Mouse (Mus musculus) kidney, embryonic 16.5 days (tissue): ENCODE results near the gene Ucp3. TPM values are rescaled to one million over a fixed set of nuclear protein-coding genes. Genes with fewer than 3 reads are reported as not detected.

Source experiments
- ATAC-seq: fragments of 200-750 bp; cut with Nextera tagmentation; 2 replicates; pipeline ENCODE4 v1.8.0; 2017; ENCODE audit warnings: moderate TSS enrichment; ENCODE audit not compliant: low FRiP score, low TSS enrichment
- H3K27ac ChIP-seq: fragments of 300-500 bp; sonication (generic); 2 replicates; pipeline ENCODE4 v1.5.1; 2014; ENCODE audit warnings: low read length
- H3K27me3 ChIP-seq: fragments of 300-500 bp; sonication (generic); 2 replicates; pipeline ENCODE4 v1.6.1; 2014; ENCODE audit warnings: low read length, control low read depth, mixed read lengths; ENCODE audit not compliant: insufficient read depth
- H3K36me3 ChIP-seq: fragments of 300-500 bp; sonication (generic); 2 replicates; pipeline ENCODE4 v1.6.1; 2014; ENCODE audit warnings: low read length, control low read depth, mixed read lengths; ENCODE audit not compliant: insufficient read depth
- H3K4me1 ChIP-seq: fragments of 300-500 bp; sonication (generic); 2 replicates; pipeline ENCODE4 v1.6.1; 2014; ENCODE audit warnings: low read length, control low read depth, mixed read lengths; ENCODE audit not compliant: insufficient read depth
- H3K4me2 ChIP-seq: fragments of 300-500 bp; sonication (generic); replicated peaks from 2 replicates; pipeline ENCODE4 v1.6.1; 2014; ENCODE audit warnings: low read depth, low read length
- H3K4me3 ChIP-seq: fragments of 300-500 bp; sonication (generic); 2 replicates; pipeline ENCODE4 v1.5.1; 2014; ENCODE audit warnings: mild to moderate bottlenecking, low read length
- H3K9ac ChIP-seq: fragments of 300-500 bp; sonication (generic); replicated peaks from 2 replicates; pipeline ENCODE4 v1.6.1; 2014; ENCODE audit warnings: low read length
- H3K9me3 ChIP-seq: fragments of 300-500 bp; sonication (generic); 2 replicates; pipeline ENCODE4 v1.6.1; 2016; ENCODE audit warnings: low read length, control low read depth
- WGBS: fragments of 180-500 bp; shearing (Covaris S2); extraction: QIAGEN DNeasy Blood & Tissue Kit; methylation state at CpG from one replicate; pipeline ENCODE4 v1.1.7; 2014; 5-methylcytosine and 5-hydroxymethylcytosine counted together
- polyA plus RNA-seq: library from polyadenylated mRNA; unstranded; fragments of >200 nt; fragmentation: Nextera tagmentation; extraction: Ambion mirVana; gene quantifications from 2 replicates; pipeline ENCODE4 v1.2.1, GENCODE M21; 2015

The Ucp3 gene
- polyA plus RNA-seq, 1 experiment from 2014 or later, result 0.09 TPM

DNA sequence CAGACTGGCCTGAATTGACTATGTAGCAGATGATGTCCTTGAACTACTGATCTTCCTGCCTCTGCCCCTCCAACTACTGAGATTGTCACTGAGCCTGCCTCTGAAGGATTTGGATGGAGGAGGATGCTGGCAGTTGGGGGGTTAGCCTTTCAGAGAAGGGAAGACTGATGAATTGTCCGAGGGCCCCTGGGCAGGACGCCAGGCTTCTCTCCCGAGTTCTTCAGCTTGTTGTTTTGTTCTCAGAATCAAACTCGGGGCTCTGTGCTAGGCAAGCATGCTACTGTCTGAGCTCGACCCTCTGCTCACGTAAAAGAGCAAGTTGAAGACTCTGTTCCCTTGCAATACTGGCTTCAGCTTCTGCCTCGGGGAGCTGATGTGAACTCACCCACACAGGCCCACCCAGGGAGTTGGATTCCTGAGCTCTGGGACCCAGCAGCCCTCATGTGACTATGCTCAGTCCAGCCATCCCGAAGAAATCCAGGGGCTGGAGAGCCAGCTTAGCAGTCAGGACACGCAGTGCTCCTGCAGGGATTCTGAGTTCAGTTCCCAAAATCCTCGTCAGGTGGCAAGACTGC lies 15.8 kb downstream of the Ucp3 start:
- 36% methylated on average over 10 of the region's 10 CpGs for WGBS
- Histone ChIP-seq H3K27me3 (no peaks in the 10 kb centered on the region), H3K4me1 (peaks cover 11% of the 10 kb centered on the region), H3K4me3 (no peak overlapping the region), H3K4me2 (no peak overlapping the region), H3K9ac (0 out of 2 replicates have a peak overlapping the region, but pooled peaks have one; percentile 3), H3K27ac (0 out of 2 replicates have a peak overlapping the region, but pooled peaks have one; percentile 15), H3K36me3 (no peaks in the 10 kb centered on the region), H3K9me3 (no peaks in the 10 kb centered on the region)
- ATAC-seq, result no peak

- peak; percentile 37 for ATAC-seq
- Histone ChIP-seq H3K4me2 (peak overlapping the region; percentile 93), H3K9me3 (no peaks in the 10 kb centered on the region), H3K27me3 (no peaks in the 10 kb centered on the region), H3K36me3 (peaks cover 12% of the 10 kb centered on the region), H3K4me3 (peak overlapping the region; percentile 64), H3K9ac (peak overlapping the region; percentile 67), H3K4me1 (peaks cover 36% of the 10 kb centered on the region), H3K27ac (peak overlapping the region; percentile 87)
- WGBS, result 2% methylated on average over 28 of the region's 36 CpGs
Observed at GRCm38 (mm10) chr7:100492391-100493116, 19.8 kb downstream of the Ucp3 start.

- Histone ChIP-seq H3K27me3 (no peaks in the 10 kb centered on the region), H3K27ac (peak within 1 kb of the TSS; percentile 87), H3K4me1 (peaks cover 35% of the 10 kb centered on the region), H3K9me3 (no peaks in the 10 kb centered on the region), H3K36me3 (peaks cover 17% of the 10 kb centered on the region), H3K4me3 (peak within 1 kb of the TSS; percentile 64), H3K4me2 (peak within 1 kb of the TSS; percentile 93), H3K9ac (peak within 1 kb of the TSS; percentile 67)
- WGBS, result under 1% methylated on average over 26 of the region's 27 CpGs
- ATAC-seq, result peak; percentile 50
Observed at GRCm38 (mm10) chr7:100493117-100493483, 20.3 kb downstream of the Ucp3 start, which contains the start of gene Ucp2. Ucp2 (plus strand) TSS chr7:100493337.

GRCm38 (mm10) chr7:100493484-100494414 lies 21.0 kb downstream of the Ucp3 start:
- Histone ChIP-seq H3K4me2 (peak overlapping the region; percentile 93), H3K9ac (peak overlapping the region; percentile 67), H3K27me3 (no peaks in the 10 kb centered on the region), H3K4me3 (peak overlapping the region; percentile 64), H3K27ac (peak overlapping the region; percentile 87), H3K9me3 (no peaks in the 10 kb centered on the region), H3K4me1 (peaks cover 35% of the 10 kb centered on the region), H3K36me3 (peaks cover 20% of the 10 kb centered on the region)
- peak; percentile 39 for ATAC-seq
- 12% methylated on average over 19 of the region's 19 CpGs for WGBS

DNA sequence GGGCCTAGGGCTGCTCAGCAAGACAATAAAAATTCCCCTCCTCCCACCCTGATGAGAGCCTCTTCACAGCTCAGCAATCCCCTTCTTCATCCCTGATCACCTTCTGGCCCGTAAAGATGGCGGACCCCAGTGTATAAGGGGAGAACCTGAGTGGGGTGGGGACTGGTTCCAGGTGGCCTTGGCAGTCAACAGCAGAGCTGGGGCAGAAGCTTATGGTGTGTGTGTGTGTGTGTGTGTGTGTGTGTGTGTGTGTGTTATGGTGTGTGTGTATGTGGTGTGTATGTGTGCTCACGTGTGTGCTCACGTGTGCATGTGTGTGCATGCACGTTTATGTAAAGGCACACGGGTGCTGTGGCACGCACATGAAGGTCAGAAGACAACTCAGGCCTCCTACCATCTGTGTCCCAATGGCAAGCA lies 21.6 kb downstream of the Ucp3 start:
- Histone ChIP-seq H3K9me3 (no peaks in the 10 kb centered on the region), H3K27me3 (no peaks in the 10 kb centered on the region), H3K4me1 (peaks cover 35% of the 10 kb centered on the region), H3K27ac (peak overlapping the region; percentile 87), H3K4me3 (peak overlapping the region; percentile 64), H3K4me2 (peak overlapping the region; percentile 93), H3K9ac (peak overlapping the region; percentile 67), H3K36me3 (peaks cover 26% of the 10 kb centered on the region)
- 71% methylated on average over 7 of the region's 7 CpGs for WGBS
- ATAC-seq, result peak; percentile 16; the same call in 1 of the 2 replicates

DNA sequence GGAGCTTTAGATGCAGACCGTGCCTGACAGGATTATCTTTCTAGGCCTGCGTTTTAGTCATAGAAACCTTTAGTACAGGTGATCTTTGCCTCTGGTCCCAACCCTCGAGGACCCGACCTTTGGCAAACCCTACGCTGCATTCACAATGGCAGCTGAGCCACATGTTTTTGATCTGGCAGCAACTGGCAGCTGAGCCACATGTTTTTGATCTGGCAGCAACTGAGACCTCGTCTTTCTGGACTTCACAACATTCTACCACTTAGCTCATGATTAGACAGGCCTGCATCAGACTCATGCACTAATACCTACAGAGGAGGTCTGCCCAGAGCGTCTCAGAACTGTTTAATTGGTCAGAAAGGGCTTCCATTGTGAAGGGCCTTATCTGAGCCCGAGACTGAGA lies 22.3 kb downstream of the Ucp3 start:
- Histone ChIP-seq H3K4me3 (peak overlapping the region; percentile 21), H3K27ac (peak overlapping the region; percentile 84), H3K4me1 (peaks cover 35% of the 10 kb centered on the region), H3K4me2 (peak overlapping the region; percentile 93), H3K9ac (peak overlapping the region; percentile 46), H3K9me3 (no peaks in the 10 kb centered on the region), H3K27me3 (no peaks in the 10 kb centered on the region), H3K36me3 (peaks cover 32% of the 10 kb centered on the region)
- WGBS, result 40% methylated on average over 8 of the region's 8 CpGs
- no peak for ATAC-seq

DNA sequence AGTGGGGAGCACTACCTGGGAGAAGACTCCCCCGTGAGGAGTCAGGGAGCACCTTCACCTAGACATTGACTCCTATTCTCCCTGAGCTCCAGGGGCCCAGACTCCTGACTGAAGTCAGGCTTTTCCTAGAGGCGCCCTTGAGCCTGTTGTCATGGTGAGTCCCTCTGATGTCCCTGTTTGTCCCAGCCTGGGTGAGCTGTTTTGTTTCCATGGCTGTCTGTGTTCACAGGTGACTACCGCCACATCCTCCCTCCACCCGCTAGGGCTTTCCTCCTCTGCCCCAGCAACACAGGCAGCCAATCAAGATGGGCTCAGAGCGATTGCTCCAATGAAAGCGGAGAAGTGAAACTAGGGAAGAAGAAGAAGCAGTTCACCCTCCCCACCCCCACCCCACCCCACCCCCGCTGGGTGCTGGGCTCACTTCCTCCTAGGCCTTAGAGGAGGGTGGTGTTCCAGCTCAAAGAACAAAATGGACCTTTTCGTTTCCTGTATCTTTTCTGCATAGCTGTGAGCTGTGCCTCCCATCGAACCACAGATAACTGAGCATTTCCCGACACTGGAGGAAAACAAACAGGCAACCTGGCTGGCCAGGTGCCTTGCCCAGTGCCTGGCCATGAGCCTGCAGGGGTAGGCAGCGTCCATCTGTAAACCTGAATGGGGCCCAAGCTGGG lies 22.9 kb downstream of the Ucp3 start:
- peaks cover 36% of the 10 kb centered on the region for H3K36me3 ChIP-seq

DNA sequence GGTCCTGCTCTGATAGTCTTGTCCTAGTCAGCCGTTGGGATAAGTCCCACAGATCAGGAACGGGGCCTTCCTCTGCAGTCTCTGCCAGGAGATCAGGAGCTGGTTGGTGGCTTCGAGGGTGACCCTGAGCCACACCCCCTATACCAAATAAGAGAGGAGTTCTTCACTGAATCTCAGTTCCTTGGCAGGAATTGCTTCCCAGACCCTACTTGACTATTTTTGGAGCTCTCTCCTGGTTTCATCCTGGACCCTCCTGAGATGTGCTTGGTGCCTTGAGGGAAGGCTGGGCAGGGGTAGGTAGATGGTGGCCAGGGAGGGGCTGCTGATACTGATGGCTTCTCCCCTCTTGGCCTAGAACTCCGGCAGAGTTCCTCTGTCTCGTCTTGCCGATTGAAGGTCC lies 23.6 kb downstream of the Ucp3 start:
- Histone ChIP-seq H3K4me1 (peaks cover 35% of the 10 kb centered on the region), H3K4me3 (peak overlapping the region; percentile 21; the same call in 1 of the 2 replicates), H3K9ac (peak overlapping the region; percentile 47; the same call in 1 of the 2 replicates)

More for the DNA sequence above, 22.9 kb downstream of the Ucp3 start:
- H3K9ac ChIP-seq, result peak overlapping the region; percentile 47
- peak; percentile 75 for ATAC-seq
- peak overlapping the region; percentile 93 for H3K4me2 ChIP-seq
- peak overlapping the region; percentile 21 for H3K4me3 ChIP-seq
- H3K27ac ChIP-seq, result peak overlapping the region; percentile 84
- no peaks in the 10 kb centered on the region for H3K27me3 ChIP-seq
- H3K4me1 ChIP-seq, result peaks cover 35% of the 10 kb centered on the region
- H3K9me3 ChIP-seq, result no peaks in the 10 kb centered on the region
- WGBS, result 21% methylated on average over 11 of the region's 11 CpGs

GRCm38 (mm10) chr7:100496791-100497190 lies 24.0 kb downstream of the Ucp3 start:
- ATAC-seq, result no peak
- H3K27ac ChIP-seq, result no peak overlapping the region
- no peaks in the 10 kb centered on the region for H3K9me3 ChIP-seq
- H3K4me1 ChIP-seq, result peaks cover 35% of the 10 kb centered on the region
- peaks cover 36% of the 10 kb centered on the region for H3K36me3 ChIP-seq
- H3K27me3 ChIP-seq, result no peaks in the 10 kb centered on the region
- no peak overlapping the region for H3K4me3 ChIP-seq
- no peak overlapping the region for H3K9ac ChIP-seq
- H3K4me2 ChIP-seq, result no peak overlapping the region
- WGBS, result 98% methylated on average over 9 of the region's 9 CpGs

More for the DNA sequence above, 23.6 kb downstream of the Ucp3 start:
- no peak for ATAC-seq
- Histone ChIP-seq H3K36me3 (peaks cover 36% of the 10 kb centered on the region), H3K27me3 (no peaks in the 10 kb centered on the region), H3K27ac (peak overlapping the region; percentile 84), H3K4me2 (peak overlapping the region; percentile 93), H3K9me3 (no peaks in the 10 kb centered on the region)
- 75% methylated on average over 6 of the region's 6 CpGs for WGBS
